Mouse (Mus musculus) monocyte, adult 5-6 weeks (primary cell): Measurements from ENCODE around the gene Nppb. TPM values are rescaled to one million over a fixed set of nuclear protein-coding genes. Genes with fewer than 3 reads are reported as not detected.

Experiments used
- ATAC-seq: fragments of 153-309, 156-312 bp; replicated peaks from 2 replicates; pipeline ENCODE4 v1.8.0; 2017; ENCODE audit warnings: mild to moderate bottlenecking; ENCODE audit not compliant: low TSS enrichment, insufficient number of reproducible peaks, severe bottlenecking, poor library complexity, low FRiP score
- total RNA-seq: library from RNA; stranded (forward); fragments of 200-1000, 200-491, 200-594 nt; gene quantifications from 3 replicates; pipeline ENCODE4 v1.2.3, GENCODE M21; 2017

Gene Nppb
- total RNA-seq, 1 experiment from 2014 or later, result not detected

- ATAC-seq, result no peak
Measured at GRCm38 (mm10) chr4:147968816-147969215, 16.8 kb upstream of the Nppb start.

GRCm38 (mm10) chr4:147969337-147969736 is 16.3 kb upstream of the Nppb start:
- no peak for ATAC-seq

DNA sequence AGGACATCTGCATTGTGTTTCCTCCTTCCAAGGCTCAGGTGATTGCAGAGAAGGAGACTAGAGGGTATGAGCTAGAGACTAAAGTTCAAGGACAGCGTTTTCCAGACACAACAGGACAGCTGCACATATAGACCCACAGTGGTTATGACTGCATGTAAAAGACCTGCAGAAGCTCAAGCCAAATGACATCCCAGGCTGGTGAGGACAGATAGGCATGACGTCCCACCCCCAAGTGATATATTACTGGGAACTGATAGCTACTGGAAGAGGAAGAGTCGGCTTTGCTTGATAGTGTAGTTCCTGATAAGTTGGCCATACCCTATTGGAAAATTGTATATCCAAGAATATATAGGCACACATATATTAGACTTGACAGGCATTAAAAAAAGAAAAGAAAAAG is 9.4 kb upstream of the Nppb start:
- no peak for ATAC-seq

DNA sequence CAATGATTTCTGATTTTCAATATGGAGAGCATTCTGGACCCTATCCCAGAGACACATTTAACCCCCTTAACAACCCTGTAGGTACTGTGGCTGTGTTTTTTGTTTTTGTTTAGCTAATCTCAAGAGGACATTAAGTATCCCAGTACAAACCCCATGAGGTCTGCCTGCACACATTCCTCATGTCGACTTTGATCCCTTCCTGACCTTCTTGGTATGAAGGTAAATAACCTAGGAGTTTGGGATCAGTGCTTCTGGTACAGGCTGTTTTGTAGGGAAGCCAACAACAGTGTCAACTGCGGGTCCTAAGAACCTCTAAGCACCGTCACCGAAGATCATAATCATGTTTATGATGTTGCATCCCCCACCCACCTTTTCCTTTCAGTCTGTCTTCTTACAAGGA is 7.9 kb upstream of the Nppb start:
- no peak for ATAC-seq

DNA sequence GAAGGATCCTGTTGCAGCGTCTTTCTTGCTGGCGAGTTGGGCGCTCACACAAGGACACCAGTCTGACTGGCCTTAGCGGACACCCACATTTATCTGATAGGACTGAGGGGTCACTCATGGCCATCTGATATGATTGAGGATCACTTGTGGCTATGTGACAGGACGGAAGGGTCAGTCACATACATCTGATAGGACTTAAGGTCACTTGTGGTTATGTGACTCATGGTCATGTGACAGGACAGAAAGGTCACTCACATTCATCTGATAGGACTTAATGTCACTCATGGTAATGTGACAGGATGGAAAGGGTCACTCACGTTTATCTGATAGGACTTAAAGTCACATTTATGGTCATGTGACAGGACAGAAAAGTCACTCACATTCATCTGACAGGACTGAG is 7.2 kb upstream of the Nppb start:
- ATAC-seq, result no peak

DNA sequence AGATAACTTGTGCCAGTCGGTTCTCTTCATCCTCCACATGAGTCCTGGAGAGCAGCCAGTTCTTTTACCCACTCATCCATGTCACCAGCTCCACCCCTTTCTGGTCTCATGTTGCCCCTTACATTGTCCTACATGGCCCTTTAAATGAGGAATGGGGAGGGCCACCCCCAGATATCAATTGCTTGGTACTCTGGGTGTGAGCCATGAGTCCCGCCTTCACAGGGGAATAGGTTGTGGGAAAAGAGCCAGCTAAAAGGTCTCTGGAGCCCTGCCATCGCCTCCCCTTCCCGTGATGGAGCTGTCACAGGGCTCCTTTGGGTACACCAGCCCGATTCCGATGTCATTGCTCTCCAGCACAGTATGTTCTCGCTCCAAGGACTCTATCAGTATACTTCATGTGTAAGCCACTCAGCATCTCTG is 6.1 kb upstream of the Nppb start:
- no peak for ATAC-seq

- no peak for ATAC-seq
Measured at GRCm38 (mm10) chr4:147993571-147994095, 8.0 kb downstream of the Nppb start.

DNA sequence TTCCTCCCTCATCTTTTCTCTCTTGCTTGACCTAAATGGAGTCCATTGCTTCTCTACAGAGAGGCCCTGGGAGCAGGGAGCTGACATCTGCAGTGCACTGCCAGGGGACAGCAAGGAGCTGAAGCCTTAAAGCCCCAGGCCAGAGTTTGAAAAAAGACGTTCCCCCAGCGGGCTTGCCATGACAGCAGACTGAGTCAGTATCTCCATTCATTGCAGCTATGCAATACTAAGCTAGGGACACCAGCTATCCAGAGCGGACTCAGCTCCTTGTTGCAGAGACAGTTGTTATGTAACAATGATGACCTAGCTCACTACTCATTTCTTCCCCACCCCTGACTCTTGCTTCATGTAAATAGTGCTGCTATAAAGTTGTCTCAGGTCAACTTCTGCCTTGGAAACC is 9.7 kb downstream of the Nppb start:
- ATAC-seq, result no peak

DNA sequence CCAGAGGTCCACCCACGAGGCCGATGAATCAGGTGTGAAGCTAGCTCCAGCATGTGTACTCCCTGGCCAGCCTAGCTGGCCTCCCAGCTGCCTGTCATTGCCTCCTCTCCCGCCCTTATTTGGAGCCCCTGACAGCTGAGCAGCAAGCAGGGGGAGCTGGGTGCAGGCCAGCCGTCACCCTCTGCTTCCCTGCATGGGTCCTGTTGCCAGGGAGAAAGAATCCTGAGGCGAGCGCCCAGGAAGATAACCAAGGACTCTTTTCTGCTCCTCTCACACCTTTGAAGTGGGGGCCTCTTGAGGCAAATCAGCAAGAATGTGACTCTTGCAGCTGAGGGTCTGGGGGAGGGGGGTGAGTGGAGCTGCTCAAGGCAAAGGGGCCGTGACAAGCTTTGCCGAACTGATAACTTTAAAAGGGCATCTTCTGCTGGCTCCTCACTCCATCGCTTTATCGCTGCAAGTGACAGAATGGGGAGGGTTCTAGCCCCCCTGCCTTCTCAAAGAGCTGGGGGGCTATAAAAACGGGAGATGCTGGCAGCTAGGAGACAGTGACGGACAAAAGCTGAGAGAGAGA is 14.7 kb downstream of the Nppb start, which contains the start of gene Nppa:
Nppa (plus strand) TSS at position 521 of the 571 bp plus-strand sequence.
- ATAC-seq, result no peak

DNA sequence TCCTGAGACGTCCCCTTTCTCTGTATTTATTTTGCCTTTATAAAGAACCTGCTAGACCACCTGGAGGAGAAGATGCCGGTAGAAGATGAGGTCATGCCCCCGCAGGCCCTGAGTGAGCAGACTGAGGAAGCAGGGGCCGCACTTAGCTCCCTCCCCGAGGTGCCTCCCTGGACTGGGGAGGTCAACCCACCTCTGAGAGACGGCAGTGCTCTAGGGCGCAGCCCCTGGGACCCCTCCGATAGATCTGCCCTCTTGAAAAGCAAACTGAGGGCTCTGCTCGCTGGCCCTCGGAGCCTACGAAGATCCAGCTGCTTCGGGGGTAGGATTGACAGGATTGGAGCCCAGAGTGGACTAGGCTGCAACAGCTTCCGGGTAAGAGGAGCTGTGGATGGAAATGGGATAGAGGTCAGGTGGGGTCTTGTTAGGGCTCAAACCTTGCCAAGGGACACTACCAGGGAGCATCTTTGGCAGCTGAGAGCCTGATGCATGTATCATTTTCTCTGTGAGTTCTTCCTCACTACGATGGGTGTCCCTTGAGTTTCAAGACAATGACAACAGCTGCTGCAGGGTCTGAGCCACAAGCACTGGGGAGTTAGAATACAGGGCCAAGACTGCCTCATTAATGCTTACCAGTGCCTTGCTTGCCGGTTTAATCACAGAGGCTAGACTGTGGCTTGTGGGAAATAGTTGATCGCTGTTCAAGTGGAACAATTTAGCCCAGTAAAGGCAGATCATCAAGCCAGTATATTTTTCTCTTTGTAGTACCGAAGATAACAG is 15.6 kb downstream of the Nppb start:
- ATAC-seq, result no peak

- ATAC-seq, result no peak
Measured at GRCm38 (mm10) chr4:148001866-148002265, 16.3 kb downstream of the Nppb start.

- no peak for ATAC-seq
Measured at GRCm38 (mm10) chr4:148004361-148004760, 18.8 kb downstream of the Nppb start.

- ATAC-seq, result no peak
Measured at GRCm38 (mm10) chr4:148008412-148008811, 22.8 kb downstream of the Nppb start.

GRCm38 (mm10) chr4:148009641-148010040 is 24.1 kb downstream of the Nppb start:
- no peak for ATAC-seq

DNA sequence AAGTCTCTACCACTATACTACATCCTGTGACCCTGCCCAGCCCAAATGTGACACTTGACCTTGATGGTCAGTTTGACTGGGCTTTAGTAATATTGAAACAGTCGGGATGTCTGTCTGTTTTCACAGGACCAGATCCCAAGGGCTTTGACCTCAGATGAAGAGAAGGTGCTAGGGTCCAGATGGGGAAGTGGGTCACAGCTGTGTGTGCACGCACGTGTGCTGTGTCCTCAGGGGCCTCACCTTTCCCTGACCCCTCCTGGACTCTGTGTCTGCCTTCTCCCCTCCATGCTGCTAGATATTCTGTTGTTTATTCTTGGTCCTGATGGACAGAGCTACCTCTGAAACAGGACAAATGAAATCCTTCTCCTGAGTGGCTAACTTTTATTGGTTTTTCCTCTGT is 25.7 kb downstream of the Nppb start:
- no peak for ATAC-seq

DNA sequence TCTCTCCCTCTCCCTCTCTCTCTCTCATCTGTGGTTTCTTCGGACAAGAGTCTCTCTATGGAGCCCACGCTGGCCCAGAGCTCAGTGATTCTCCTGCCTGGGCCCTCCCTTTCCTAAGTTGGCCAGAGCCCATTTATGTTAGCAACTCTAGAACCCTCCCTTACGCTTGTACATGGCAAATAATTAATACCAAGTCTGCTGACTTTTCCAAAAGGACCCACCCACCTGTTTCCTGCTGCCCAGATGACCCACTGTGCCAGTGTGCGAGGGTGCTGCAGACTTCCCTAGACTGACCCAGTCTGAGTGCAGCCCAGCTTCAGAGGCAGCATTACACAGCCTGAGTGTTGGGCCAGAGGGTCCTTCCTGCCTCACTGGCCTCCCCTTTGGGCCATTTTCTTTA is 26.6 kb downstream of the Nppb start:
- ATAC-seq, result no peak

GRCm38 (mm10) chr4:148015418-148015817 is 29.8 kb downstream of the Nppb start:
- no peak for ATAC-seq

DNA sequence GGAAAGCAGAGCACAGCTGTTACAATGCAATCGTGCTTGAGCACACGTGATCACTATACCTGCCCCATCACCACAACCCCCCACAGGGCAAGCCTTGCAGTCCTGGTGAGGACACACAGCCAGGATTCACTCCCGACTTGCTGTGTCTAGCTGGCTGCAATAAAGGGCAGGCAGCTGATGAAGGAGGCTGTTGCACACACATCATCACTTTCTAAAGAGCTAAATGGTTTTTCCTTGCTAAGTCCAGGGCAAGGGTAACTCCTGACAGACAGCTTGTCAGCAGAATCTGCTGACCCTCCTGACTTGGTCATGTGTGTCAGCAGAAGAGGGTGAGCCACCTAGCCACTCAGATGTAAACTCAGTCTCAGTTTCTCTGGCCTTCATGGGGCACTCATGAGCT is 31.4 kb downstream of the Nppb start:
- ATAC-seq, result no peak

DNA sequence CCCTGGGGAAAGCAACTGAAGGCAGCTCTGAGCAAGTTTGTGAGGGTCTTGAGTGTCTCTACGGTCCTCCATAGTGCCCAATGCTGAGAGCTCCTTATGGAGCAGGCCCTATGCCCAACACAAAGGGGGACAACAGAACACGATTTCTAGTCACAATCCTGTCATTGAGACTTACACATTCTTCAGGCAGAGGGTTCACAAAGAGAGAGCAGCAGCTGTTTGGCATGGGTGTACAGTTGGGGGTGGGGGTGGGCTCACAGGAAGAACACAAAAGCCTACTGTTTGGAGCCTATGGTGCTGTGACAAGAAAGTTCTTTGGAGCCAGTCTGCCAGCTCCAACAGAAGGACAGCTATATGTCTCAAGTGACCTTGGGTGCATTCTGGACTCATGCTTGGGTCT is 32.8 kb downstream of the Nppb start:
- no peak for ATAC-seq

DNA sequence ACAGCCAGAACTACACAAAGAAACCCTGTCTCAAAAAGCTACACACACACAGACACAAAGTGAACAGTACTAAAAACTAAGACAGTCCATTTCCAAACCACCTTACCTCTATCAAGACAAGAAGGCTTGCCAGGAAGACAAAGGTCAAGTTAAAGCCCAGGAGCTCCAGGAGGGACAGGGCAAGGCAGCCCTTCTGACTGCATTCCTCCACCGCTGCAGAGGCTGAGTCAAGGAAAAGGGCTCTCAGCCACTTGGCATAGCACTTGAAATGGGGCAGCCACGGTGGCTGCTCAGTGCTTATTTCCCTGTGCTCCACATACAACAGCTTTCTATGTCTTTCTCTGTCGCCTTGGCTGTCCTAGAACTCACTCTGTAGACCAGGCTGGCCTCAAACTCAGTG is 38.4 kb downstream of the Nppb start:
- ATAC-seq, result no peak
